Mouse (Mus musculus) thymus, postnatal 14 days (tissue): ENCODE data around the gene Clic5.

Source experiments
- DNase-seq: peaks from one replicate; pipeline ENCODE4 v3.0.0; 2021

Clic5 gene

GRCm38 (mm10) chr17:44274804-44275203 is 86.4 kb downstream of the Clic5 start:
- no peak for DNase-seq

- no peak for DNase-seq
Observed at GRCm38 (mm10) chr17:44288320-44288719, 99.9 kb downstream of the Clic5 start.

GRCm38 (mm10) chr17:44297221-44297620 is 108.8 kb downstream of the Clic5 start:
- DNase-seq, result no peak

DNA sequence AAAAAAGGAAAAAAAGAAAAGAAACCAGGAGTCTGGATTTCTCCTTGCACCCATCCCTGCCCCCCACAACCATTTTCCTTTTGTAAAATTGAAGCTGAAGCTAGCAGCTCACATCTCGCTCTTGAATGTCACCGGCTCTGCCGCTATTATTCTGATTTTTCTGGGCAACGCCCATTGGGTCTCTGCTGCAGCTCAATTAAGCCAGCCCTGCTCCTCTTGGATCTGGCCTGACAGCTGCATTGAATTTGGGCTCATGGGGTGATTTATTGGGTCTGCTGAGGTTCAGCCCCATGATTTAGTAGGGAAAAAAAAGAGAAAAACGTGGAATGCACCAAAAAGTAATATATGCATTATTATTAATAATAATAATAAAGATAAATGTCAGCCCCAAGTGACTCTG is 111.9 kb downstream of the Clic5 start:
- no peak for DNase-seq

- no peak for DNase-seq
Observed at GRCm38 (mm10) chr17:44300723-44301122, 112.3 kb downstream of the Clic5 start.

DNA sequence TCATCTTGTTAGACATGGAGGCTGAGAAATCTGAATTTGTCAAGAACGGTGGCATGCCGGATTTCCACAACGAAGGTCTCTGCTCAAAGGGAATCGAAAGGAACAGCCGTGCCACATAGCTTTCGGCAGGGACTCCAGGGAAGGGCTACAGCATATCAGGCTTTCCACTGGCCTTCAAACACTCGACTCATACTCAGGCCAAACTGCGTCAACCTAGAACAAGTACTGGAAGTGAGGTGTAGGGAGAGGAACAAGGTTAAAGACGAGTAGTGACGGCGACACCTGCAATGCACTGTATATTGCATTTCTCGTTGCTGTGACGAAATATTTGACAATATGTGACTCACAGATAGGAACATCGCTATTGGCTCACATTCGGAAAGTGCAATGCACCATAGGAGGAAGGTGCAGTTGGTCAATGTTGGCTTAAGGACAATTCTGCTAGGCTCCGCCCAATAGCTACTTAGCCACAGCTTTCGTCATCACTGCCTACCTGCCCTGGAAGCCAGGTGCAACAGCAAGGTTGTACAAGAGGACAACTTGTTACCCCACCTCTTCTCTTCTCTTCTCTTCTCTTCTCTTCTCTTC is 112.9 kb downstream of the Clic5 start:
- no peak for DNase-seq

- DNase-seq, result no peak
Observed at GRCm38 (mm10) chr17:44304076-44304475, 115.7 kb downstream of the Clic5 start.

DNA sequence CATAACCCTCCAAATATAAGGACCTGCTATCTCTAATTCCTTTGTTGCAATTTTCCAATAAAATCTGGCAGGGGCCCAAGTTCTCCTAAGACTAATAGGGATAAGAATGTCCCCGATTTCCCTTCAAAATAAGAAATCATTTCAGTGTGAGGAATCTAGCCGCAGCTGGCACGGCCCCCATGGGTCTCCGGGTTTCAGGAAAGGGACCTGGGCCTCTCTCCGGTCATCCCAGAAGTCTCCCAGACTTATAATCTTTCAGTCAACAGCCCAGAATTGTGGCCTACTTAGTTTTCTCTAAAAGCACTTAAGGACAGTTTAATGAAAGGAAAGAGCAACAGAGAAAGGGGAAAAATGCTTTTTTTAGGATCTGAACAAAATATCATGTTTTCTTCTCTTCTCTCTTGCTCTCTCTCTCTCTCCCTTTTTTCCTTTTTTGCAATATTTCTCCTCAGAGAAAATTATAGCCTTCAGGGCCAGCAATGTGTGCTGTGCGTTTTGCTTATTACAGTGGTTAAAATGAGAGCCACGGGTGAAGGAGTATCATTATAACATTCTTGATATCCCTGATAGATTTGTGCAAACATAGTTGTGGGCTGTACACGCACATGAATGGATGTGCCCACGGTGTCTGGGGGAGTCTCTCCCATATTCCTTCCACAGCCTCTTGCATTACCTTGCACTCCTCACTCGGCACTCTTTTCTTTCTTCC is 121.7 kb downstream of the Clic5 start:
- no peak for DNase-seq

DNA sequence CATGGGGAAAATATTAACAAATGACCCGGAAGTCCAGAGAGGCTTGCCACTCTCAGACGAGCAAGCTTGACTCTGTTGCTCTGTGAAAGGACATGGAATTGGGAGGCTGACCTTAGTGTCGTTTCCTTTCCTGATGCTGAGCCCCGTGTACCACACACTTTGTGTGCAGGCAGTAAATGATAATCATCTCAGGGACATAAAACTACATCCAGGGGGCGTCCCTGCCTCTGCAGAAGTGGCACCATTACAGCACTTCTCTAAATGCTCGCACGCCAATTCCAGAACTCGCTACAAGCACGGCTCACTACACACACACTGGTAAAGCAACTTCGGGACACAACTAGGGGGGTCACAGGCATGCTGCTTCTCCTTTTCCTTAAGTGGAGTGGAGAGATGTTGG is 136.9 kb downstream of the Clic5 start:
- DNase-seq, result no peak

- no peak for DNase-seq
Observed at GRCm38 (mm10) chr17:44327279-44328146, 139.1 kb downstream of the Clic5 start.

- no peak for DNase-seq
Observed at GRCm38 (mm10) chr17:44328147-44328482, 139.7 kb downstream of the Clic5 start.
